Mouse (Mus musculus): Measurements from ENCODE around the gene Cyp4x1. TPM values are rescaled to one million over a fixed set of nuclear protein-coding genes. Genes with fewer than 3 reads are reported as not detected.
A peak's percentile ranks its signal among the peaks of the same experiment; 100 is the strongest.
"Not testable (repeated sequence)": the region's sequence is repeated elsewhere in the genome, so short reads cannot be mapped to it uniquely, and the experiment has no call there.

The Cyp4x1 gene
- not detected for total RNA-seq (2021)

DNA sequence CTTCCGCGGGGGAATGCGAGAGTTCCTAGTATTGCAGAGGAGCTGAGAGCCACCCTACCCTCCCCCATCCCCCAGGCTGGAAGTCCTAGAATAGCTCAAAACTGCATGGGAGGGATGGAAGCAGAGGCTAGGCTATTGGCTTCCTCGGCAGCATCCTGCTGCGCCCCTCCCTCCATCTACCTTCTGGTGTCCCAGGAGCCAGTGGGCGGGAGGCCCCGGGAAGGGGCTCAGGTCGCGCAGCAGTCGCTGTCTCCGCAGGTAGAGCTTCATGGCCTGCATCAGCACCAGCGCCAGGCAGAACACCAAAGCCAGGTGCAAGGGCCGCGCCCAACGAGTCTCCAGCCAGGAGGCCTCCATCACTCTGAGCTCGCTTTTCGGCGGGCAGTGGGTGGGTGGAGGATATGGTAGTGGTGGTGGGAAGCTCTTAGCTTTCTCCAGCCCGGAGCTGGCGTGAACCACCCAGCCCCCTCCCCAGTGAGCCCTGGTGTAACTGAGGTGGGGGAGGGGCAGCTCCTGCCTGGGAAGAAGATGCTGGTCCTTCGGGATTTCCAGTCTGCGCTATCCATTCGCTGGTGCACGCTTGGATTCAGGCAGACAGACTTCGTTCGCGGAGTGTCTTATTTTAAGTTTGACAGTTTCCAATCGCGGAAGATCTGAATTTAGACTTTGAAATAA lies at the start of gene Cyp4x1:
Gene Cyp4x1 (minus strand): TSS at position 661 of the 675 bp plus-strand sequence.
- intact Hi-C loops (cut with DNase I), result no loop called here

GRCm38 (mm10) chr4:115176201-115176600 lies 42.1 kb upstream of the Cyp4x1 start:
- intact Hi-C loops (cut with DNase I); DNase-seq (ENCODE audit: low spot score): not testable (repeated sequence)

More for the DNA sequence above, at the start of gene Cyp4x1:
- DNase-seq (ENCODE audit: low spot score), result no peak

DNA sequence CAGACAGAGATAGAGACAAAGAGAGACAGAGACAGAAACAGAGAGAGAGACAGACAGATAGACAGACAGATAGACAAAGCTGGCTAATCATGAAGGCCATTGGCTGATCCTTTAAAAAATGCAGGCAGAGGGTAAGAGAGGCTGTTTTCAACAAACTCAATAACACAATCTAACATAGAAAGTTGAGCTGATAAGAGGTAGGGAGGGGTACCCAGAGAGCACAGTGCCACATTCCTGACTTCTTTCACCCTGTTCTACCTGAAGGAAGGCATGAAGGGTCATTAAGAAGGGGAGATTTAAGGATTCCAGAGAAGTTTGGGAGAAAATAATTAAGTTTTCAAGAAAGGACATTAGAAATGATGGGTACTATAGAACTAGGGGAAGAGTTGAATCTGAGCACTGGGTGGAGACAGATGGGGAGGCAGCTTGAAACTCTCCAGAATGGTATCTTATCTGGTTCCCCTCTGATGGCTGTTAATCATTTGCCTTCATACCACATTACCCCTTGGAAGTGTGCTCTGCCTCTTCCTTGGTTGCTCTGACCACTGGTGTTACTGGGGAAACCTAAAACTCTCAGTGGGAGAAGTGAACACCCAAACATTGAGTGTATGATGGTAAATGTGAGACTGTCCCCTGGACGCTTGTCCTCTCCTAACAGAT lies 40.7 kb upstream of the Cyp4x1 start:
- no peak for DNase-seq (ENCODE audit: low spot score)
- intact Hi-C loops (cut with DNase I), result no loop called here

DNA sequence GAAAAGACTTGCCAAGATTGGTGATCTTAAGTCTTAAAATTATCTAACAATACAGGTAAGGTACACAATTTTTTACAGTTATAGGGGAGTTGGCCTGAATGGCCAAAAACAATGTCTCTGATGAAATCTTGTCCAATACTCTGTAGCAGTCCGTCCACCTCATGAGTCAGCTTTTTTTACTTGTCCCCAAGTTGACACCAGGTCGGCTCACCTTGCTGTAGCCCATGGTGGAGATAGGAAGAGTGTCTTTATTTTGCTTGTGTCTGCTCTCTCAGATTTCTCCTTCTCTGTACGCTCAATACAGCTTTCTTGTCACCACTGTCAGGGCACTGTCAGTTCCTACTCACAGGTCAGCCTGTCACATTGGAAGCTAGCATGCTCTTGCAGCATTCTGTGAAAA lies 24.9 kb upstream of the Cyp4x1 start:
- intact Hi-C loops (cut with DNase I), result not testable (repeated sequence)

GRCm38 (mm10) chr4:115154723-115155122 lies 20.6 kb upstream of the Cyp4x1 start:
- intact Hi-C loops (cut with DNase I), result no loop called here
- no peak for DNase-seq (ENCODE audit: low spot score)

More for the DNA sequence above, 24.9 kb upstream of the Cyp4x1 start:
- DNase-seq (ENCODE audit: low spot score), result not testable (repeated sequence)

DNA sequence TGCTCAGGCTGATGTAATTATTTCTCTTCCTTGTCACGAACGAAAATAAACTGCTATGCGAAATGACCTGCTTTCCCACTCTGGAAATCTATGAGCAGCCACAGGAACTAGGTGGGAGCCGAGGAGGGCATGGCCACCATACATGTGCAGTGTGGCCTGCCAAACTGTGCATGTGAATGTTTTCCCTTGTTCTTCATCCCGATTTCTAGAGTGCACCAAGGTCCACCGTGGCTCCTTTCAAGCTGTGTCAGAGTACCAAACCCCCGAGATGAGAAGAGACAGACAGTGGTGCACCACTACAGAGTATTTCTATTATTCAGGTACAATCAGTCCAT lies 182 bp upstream of the Cyp4x1 start:
- intact Hi-C loops (cut with DNase I), result no loop called here
- no peak for DNase-seq (ENCODE audit: low spot score)

DNA sequence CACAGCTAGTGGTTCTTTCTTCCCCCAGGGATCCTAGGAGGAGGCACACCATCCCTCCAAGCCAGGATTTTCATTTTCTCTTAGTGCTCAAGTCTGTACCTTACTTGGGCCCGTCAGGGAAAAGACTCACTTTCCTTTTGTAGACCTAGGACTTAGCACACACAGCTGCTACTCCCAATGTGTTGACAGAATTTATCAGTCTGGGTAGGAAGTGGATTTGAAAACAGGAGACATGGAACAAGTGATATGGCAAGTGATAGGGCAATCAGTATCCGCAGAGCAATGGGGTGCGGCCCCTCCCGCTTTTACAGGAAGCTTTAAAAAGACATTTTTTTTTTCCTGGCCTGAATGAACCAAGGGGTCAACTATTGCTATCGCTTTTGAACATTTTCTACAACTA lies 996 bp downstream of the Cyp4x1 start:
- intact Hi-C loops (cut with DNase I), result no loop called here

DNA sequence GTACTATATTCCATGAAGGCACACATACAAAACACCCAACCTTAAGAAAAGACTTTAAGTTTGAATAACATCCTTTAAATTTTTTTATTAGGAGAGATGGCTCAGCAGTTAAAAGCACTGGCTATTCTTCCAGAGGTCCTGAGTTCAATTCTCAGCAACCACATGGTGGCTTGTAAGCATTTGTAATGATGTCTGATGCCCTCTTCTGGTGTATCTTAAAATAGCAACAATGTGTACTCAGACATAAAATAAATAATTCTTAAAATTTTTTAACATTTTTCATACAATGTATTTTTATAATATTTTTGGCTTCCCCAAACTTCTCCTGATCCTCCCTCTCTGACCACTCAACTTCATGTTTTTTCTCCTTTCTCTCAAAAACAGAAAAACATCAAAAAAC lies 9.4 kb downstream of the Cyp4x1 start:
- DNase-seq (ENCODE audit: low spot score), result no peak
- intact Hi-C loops (cut with DNase I), result no loop called here

More for the DNA sequence above, 996 bp downstream of the Cyp4x1 start:
- DNase-seq (ENCODE audit: low spot score), result no peak

GRCm38 (mm10) chr4:115123507-115123906 lies 10.6 kb downstream of the Cyp4x1 start:
- intact Hi-C loops (cut with DNase I), result no loop called here
- no peak for DNase-seq (ENCODE audit: low spot score)

GRCm38 (mm10) chr4:115121608-115122007 lies 12.5 kb downstream of the Cyp4x1 start:
- intact Hi-C loops (cut with DNase I), result no loop called here
- DNase-seq (ENCODE audit: low spot score), result no peak

- intact Hi-C loops (cut with DNase I), result no loop called here
- no peak for DNase-seq (ENCODE audit: low spot score)
Measured at GRCm38 (mm10) chr4:115121162-115121561, 12.9 kb downstream of the Cyp4x1 start.

DNA sequence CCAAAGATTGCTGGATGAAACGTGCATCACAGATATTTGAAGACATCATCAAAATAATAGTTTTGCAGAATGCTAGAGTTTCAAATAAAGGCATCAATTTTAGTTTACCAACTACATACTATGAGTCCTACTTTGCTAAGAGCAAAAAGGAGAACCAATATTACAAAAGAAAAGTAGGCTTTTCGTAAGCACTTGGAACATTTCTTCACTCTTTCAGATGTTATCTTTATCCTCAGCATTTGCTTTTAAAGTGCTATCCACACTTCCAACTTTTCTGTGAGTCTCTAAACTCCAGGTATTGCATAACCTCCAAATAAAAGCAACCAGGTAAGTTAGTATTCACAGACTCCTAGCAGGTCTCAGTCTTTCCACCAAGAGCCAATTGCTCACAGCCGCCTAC lies 14.4 kb downstream of the Cyp4x1 start:
- no peak for DNase-seq (ENCODE audit: low spot score)
- intact Hi-C loops (cut with DNase I), result no loop called here

GRCm38 (mm10) chr4:115113266-115113665 lies 20.8 kb downstream of the Cyp4x1 start:
- intact Hi-C loops (cut with DNase I), result no loop called here
- no peak for DNase-seq (ENCODE audit: low spot score)

DNA sequence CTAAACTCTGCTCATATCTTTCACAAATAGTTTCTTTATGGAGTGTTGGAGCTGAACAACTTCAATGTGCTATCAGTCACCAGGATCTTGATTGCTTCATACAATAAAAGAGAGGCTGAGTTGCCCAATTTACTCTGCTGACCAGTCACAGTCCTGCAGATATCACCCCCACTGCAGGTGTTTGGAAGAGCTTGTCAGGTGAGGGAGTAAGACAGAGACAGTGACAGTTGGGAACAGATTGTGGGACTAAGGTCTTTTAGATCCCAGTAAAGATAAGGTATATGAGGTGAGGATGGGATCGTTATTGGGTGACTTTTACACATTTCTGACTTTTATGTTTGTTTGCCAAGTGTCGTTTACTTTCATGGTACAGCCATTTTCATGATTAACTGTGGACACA lies 22.9 kb downstream of the Cyp4x1 start:
- DNase-seq (ENCODE audit: low spot score), result no peak
- intact Hi-C loops (cut with DNase I), result no loop called here

DNA sequence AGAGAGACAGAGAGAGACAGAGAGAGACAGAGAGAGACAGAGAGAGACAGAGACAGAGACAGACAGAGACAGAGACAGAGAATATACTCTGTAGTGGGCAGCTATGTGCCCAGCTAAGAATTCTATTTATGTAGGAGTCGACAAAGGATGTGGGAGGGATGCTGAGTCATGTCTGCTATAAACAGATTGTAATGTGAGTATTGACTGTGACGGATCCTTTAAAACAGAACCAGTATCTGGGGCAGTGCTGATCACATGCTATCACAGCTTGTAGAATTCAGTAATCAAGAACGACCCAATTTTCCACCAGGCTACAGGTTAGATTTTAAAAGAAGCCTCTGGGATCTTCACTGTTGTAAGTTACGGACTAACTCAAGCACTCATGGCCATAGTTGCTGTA lies 30.6 kb downstream of the Cyp4x1 start:
- intact Hi-C loops (cut with DNase I), result no loop called here
- no peak for DNase-seq (ENCODE audit: low spot score)

- DNase-seq (ENCODE audit: low spot score), result no peak
- intact Hi-C loops (cut with DNase I), result no loop called here
Measured at GRCm38 (mm10) chr4:115101682-115102081, 32.4 kb downstream of the Cyp4x1 start.

DNA sequence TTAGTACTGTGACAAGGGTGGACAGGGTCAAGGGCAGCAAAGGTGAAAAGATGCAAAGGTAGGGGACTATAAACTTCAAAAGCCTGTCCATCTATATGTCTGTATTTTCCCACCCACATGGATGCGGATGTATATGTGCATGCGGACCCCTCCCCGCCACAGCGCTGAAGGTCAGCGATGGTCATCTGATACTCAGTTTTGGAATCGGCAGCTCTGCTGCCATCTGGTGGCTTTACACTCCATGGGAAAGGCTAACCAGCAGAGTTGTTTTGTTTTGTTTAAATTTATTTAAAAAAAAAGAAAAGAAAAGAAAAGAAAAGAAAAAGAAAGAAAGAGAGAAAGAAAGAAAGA lies 37.0 kb downstream of the Cyp4x1 start:
- DNase-seq (ENCODE audit: low spot score), result no peak
- intact Hi-C loops (cut with DNase I), result no loop called here

- DNase-seq (ENCODE audit: low spot score), result no peak
- intact Hi-C loops (cut with DNase I), result no loop called here
Measured at GRCm38 (mm10) chr4:115096435-115097145, 37.5 kb downstream of the Cyp4x1 start.

DNA sequence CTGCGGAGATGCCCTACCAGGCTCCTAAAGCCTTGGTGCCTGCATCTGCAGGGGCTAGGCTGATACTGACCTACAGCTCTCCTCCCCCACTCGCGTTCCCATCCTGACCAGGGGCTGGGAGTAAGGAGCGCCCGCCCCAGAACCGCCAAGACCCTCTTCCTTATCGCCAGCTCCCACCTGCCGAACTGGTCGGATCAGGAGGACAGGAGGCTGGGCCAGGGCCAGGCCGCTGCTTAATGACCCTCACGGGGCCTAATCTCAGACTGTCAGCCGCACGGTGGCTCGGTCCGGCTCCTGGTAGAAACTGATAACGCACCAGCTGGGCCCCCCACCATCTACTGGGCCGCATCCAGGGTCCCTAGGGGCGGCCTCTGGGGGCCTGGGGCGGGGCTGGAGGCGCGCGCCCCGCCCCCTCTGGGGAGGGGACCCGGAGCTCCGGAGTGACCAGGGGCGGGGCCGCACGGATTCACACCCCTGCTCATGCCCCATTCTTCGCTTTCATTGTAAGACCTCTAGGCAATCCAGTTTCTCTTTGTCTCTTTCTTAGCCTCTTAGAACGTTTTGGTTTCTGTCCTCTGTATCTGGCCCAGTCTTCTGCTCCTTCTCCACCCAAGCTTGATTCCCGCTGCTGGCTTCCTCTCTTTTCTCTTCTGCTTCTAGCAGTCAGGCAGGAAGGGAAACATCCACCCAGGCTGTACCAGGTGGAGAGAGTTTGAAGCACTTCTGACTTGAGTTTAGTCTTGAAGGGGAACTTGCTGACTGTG lies 38.2 kb downstream of the Cyp4x1 start:
- intact Hi-C loops (cut with DNase I), result no loop called here
- DNase-seq (ENCODE audit: low spot score), result peak; percentile 16

GRCm38 (mm10) chr4:115094056-115094455 lies 40.0 kb downstream of the Cyp4x1 start:
- intact Hi-C loops (cut with DNase I), result no loop called here

More at GRCm38 (mm10) chr4:115094056-115094455, 40.0 kb downstream of the Cyp4x1 start:
- no peak for DNase-seq (ENCODE audit: low spot score)

Measured in heart, postnatal 25 days (tissue).